Mouse (Mus musculus): Measurements from ENCODE around the gene Ywhaq.
"Not testable (repeated sequence)": the region's sequence is repeated elsewhere in the genome, so short reads cannot be mapped to it uniquely, and the experiment has no call there.

The Ywhaq gene

GRCm38 (mm10) chr12:21426065-21426940 is 8.9 kb upstream of the Ywhaq start:
- CTCF ChIA-PET = interaction anchor here (0.6 to 1.3 kb wide), 8 partner anchors 9 to 314 kb away, joined by 3 to 4 read pairs (median 4); partner anchors contain the start of genes Ywhaq (in 2 of the 4) and Adam17 (in 1 of the 4)
- POLR2A ChIA-PET = interaction anchor here in 3 of 4 experiments (0.5 to 8.5 kb wide), 29 partner anchors 8 to 140 kb away, joined by 3 to 114 read pairs (median 4); partner anchors contain the start of genes Ywhaq (in 3 of the 3), Adam17 (in 2 of the 3), Cpsf3 (in 1 of the 3) and Iah1 (in 1 of the 3)

GRCm38 (mm10) chr12:21424683-21425082 is 7.2 kb upstream of the Ywhaq start:
- ChIA-PET CTCF (interaction anchor here in 1 of 4 experiments (1.2 kb wide), 1 partner anchor 12 kb away, joined by 4 read pairs; no protein-coding TSS in a partner anchor), POLR2A (interaction anchor here in 2 of 4 experiments (0.9 to 8.5 kb wide), 10 partner anchors 7 to 55 kb away, joined by 3 to 114 read pairs (median 24); partner anchors contain the start of gene Ywhaq (in 2 of the 2))

- CTCF ChIA-PET = interaction anchor here in 2 of 4 experiments (0.6 to 1.2 kb wide), 3 partner anchors 22 to 146 kb away, joined by 3 to 5 read pairs (median 3); no protein-coding TSS in a partner anchor
- POLR2A ChIA-PET = interaction anchor here in 3 of 4 experiments (0.6 to 11.1 kb wide), 36 partner anchors 7 to 284 kb away, joined by 3 to 183 read pairs (median 12); partner anchors contain the start of genes Adam17 (in 2 of the 3), Cpsf3 (in 2 of the 3), Itgb1bp1 (in 2 of the 3) and Iah1 (in 1 of the 3)
Observed at GRCm38 (mm10) chr12:21418621-21419131, 1.2 kb upstream of the Ywhaq start.

GRCm38 (mm10) chr12:21418083-21418482 is 646 bp upstream of the Ywhaq start:
- POLR2A ChIA-PET = interaction anchor here (0.6 to 11.1 kb wide), 101 partner anchors 8 to 307 kb away, joined by 3 to 183 read pairs (median 5); partner anchors contain the start of genes Adam17 (in 4 of the 4), Itgb1bp1 (in 3 of the 4), Cpsf3 (in 2 of the 4) and Iah1 (in 2 of the 4)
- CTCF ChIA-PET = interaction anchor here in 3 of 4 experiments (0.6 to 1.3 kb wide), 7 partner anchors 22 to 145 kb away, joined by 3 to 6 read pairs (median 5); partner anchors contain the start of gene Adam17 (in 1 of the 3)

- POLR2A ChIA-PET = interaction anchor here in 3 of 4 experiments (1.0 to 11.1 kb wide), 42 partner anchors 8 to 304 kb away, joined by 3 to 183 read pairs (median 9); partner anchors contain the start of genes Cpsf3 (in 2 of the 3), Itgb1bp1 (in 2 of the 3), Adam17 (in 1 of the 3) and Iah1 (in 1 of the 3)
- CTCF ChIA-PET = interaction anchor here in 1 of 4 experiments (0.6 kb wide), 1 partner anchor 112 kb away, joined by 3 read pairs; no protein-coding TSS in a partner anchor
Observed at GRCm38 (mm10) chr12:21416506-21416905, 931 bp downstream of the Ywhaq start.

- ChIA-PET POLR2A (interaction anchor here in 2 of 4 experiments (1.1 to 11.1 kb wide), 9 partner anchors 7 to 95 kb away, joined by 3 to 183 read pairs (median 8); partner anchors contain the start of gene Ywhaq (in 1 of the 2)), CTCF (no interaction called here)
Observed at GRCm38 (mm10) chr12:21410620-21411019, 6.8 kb downstream of the Ywhaq start.

GRCm38 (mm10) chr12:21409651-21410050 is 7.8 kb downstream of the Ywhaq start:
- CTCF ChIA-PET = interaction anchor here in 2 of 4 experiments (0.6 kb wide), 2 partner anchors 41 to 66 kb away, joined by 3 to 5 read pairs; no protein-coding TSS in a partner anchor
- POLR2A ChIA-PET = interaction anchor here in 3 of 4 experiments (1.0 to 10.3 kb wide), 18 partner anchors 7 to 105 kb away, joined by 3 to 183 read pairs (median 6); partner anchors contain the start of gene Ywhaq (in 3 of the 3)

GRCm38 (mm10) chr12:21408789-21409367 is 8.6 kb downstream of the Ywhaq start:
- POLR2A ChIA-PET = interaction anchor here in 3 of 4 experiments (1.0 to 8.3 kb wide), 16 partner anchors 8 to 104 kb away, joined by 3 to 95 read pairs (median 6); partner anchors contain the start of gene Ywhaq (in 3 of the 3)
- CTCF ChIA-PET = no interaction called here

- ChIA-PET POLR2A (interaction anchor here (0.7 to 8.3 kb wide), 14 partner anchors 9 to 41 kb away, joined by 3 to 95 read pairs (median 4); partner anchors contain the start of genes Ywhaq (in 3 of the 4) and Adam17 (in 2 of the 4)), CTCF (no interaction called here)
Observed at GRCm38 (mm10) chr12:21402771-21403170, 14.7 kb downstream of the Ywhaq start.

GRCm38 (mm10) chr12:21386201-21386600 is 31.2 kb downstream of the Ywhaq start:
- ChIA-PET CTCF (no interaction called here), POLR2A (interaction anchor here in 2 of 4 experiments (1.1 to 3.6 kb wide), 3 partner anchors 12 to 17 kb away, joined by 3 to 30 read pairs (median 12); no protein-coding TSS in a partner anchor)

- POLR2A ChIA-PET = interaction anchor here in 3 of 4 experiments (0.9 to 2.1 kb wide), 6 partner anchors 9 to 39 kb away, joined by 3 to 11 read pairs (median 4); partner anchors contain the start of gene Ywhaq (in 1 of the 3)
- CTCF ChIA-PET = not testable (repeated sequence)
Observed at GRCm38 (mm10) chr12:21378765-21379346, 38.6 kb downstream of the Ywhaq start.

- POLR2A ChIA-PET = interaction anchor here in 3 of 4 experiments (0.7 to 3.1 kb wide), 11 partner anchors 8 to 88 kb away, joined by 3 to 32 read pairs (median 3); partner anchors contain the start of gene Ywhaq (in 1 of the 3)
- CTCF ChIA-PET = interaction anchor here in 1 of 4 experiments (0.6 kb wide), 1 partner anchor 69 kb away, joined by 3 read pairs; no protein-coding TSS in a partner anchor
Observed at GRCm38 (mm10) chr12:21375376-21376157, 41.9 kb downstream of the Ywhaq start.

- ChIA-PET CTCF (interaction anchor here (0.6 to 2.0 kb wide), 18 partner anchors 9 to 194 kb away, joined by 3 to 7 read pairs (median 4); partner anchors contain the start of genes Cpsf3 (in 1 of the 4), Itgb1bp1 (in 1 of the 4) and Ywhaq (in 1 of the 4)), POLR2A (interaction anchor here (0.6 to 3.3 kb wide), 46 partner anchors 8 to 263 kb away, joined by 3 to 32 read pairs (median 4); partner anchors contain the start of genes Ywhaq (in 4 of the 4), Itgb1bp1 (in 2 of the 4), Cpsf3 (in 1 of the 4) and Iah1 (in 1 of the 4))
Observed at GRCm38 (mm10) chr12:21373820-21374475, 43.5 kb downstream of the Ywhaq start.

GRCm38 (mm10) chr12:21373100-21373819 is 44.2 kb downstream of the Ywhaq start, which contains the start of gene Adam17:
Gene Adam17 (minus strand): TSS chr12:21373632.
- POLR2A ChIA-PET = interaction anchor here (0.6 to 3.3 kb wide), 41 partner anchors 10 to 262 kb away, joined by 3 to 32 read pairs (median 3); partner anchors contain the start of genes Ywhaq (in 4 of the 4), Itgb1bp1 (in 2 of the 4), Cpsf3 (in 1 of the 4) and Iah1 (in 1 of the 4)
- CTCF ChIA-PET = interaction anchor here in 3 of 4 experiments (0.6 to 2.0 kb wide), 17 partner anchors 9 to 193 kb away, joined by 3 to 7 read pairs (median 4); partner anchors contain the start of genes Itgb1bp1 (in 1 of the 3) and Ywhaq (in 1 of the 3)
